Mouse (Mus musculus): ENCODE data around the gene Myt1l. TPM values are rescaled to one million over a fixed set of nuclear protein-coding genes. Genes with fewer than 3 reads are reported as not detected.

The Myt1l gene
- polyA plus RNA-seq, 1 experiment from 2014 or later = 1.2 TPM

GRCm38 (mm10) chr12:29942435-29942834, 414.3 kb downstream of the Myt1l start:
- no peak overlapping the region for H3K4me3 ChIP-seq (replicated peaks)
- H3K36me3 ChIP-seq = peaks cover 16% of the 10 kb centered on the region; the same call in 1 of the 2 replicates
- no peak for ATAC-seq (ENCODE audit: insufficient number of reproducible peaks, insufficient read depth, low FRiP score, low TSS enrichment, low read depth)
- peaks cover 43% of the 10 kb centered on the region for H3K4me1 ChIP-seq (replicated peaks)
- H3K9me3 ChIP-seq = no peaks in the 10 kb centered on the region
- H3K27ac ChIP-seq = no peak overlapping the region
- no peak overlapping the region for H3K4me2 ChIP-seq
- 78% methylated on average over 2 of the region's 2 CpGs for WGBS
- H3K9ac ChIP-seq (replicated peaks) = no peak overlapping the region
- no peaks in the 10 kb centered on the region for H3K27me3 ChIP-seq

DNA sequence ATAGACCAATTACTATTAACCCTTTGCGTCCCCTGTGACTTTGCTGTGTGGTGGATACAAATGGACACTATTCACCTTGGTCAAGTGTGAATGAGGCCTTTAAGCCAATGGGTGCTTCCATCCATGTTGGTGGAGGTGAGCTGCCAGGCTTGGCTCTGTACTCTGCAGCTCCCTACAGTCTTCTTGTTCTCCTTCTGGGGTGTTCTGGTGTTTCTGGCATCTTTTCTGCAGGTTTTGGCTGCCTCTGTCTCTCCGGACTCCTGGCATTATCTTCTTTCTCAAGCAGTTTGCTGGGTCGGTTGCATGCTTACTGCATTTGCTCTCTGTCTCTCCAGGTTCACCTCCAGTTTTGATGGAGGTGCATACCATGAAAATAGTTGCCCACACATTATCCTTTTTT, 416.5 kb downstream of the Myt1l start:
- no peak overlapping the region for H3K9ac ChIP-seq (replicated peaks)
- no peak for ATAC-seq (ENCODE audit: insufficient number of reproducible peaks, insufficient read depth, low FRiP score, low TSS enrichment, low read depth)
- H3K9me3 ChIP-seq = no peaks in the 10 kb centered on the region
- peaks cover 23% of the 10 kb centered on the region; the same call in 1 of the 2 replicates for H3K36me3 ChIP-seq
- 83% methylated on average over 3 of the region's 3 CpGs for WGBS
- H3K27ac ChIP-seq = no peak overlapping the region
- peaks cover 42% of the 10 kb centered on the region for H3K4me1 ChIP-seq (replicated peaks)
- no peaks in the 10 kb centered on the region for H3K27me3 ChIP-seq
- no peak overlapping the region for H3K4me3 ChIP-seq (replicated peaks)
- no peak overlapping the region for H3K4me2 ChIP-seq

DNA sequence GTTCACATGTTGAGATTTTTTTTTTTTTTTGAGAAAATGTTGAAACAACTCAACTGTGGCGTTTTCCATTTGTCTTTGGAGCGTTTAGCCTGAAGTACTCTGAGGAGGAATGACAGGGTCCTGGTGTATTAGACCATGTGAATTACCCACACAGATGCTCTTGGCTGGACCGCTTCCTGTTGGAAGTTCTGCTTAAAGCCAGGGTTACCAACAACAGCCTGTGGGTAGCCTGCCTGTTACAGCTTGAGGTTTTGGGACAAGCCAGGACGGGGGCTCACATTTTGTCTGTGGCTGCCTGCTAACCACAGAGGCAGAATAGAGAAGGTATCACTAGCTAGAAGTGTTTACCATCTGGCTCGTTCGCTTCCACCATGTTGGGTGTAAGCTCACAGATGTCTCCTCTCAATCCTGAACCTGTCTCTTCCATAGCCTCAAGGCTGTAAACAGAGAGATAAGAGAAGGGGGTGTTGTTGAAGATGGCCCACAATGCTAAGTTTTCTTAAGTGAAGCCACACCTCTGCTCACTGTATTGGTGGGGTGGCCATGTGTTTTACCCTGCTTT, 417.1 kb downstream of the Myt1l start:
- no peak overlapping the region for H3K4me3 ChIP-seq (replicated peaks)
- H3K9ac ChIP-seq (replicated peaks) = no peak overlapping the region
- no peak overlapping the region for H3K4me2 ChIP-seq
- H3K27ac ChIP-seq = no peak overlapping the region
- peaks cover 23% of the 10 kb centered on the region; the same call in 1 of the 2 replicates for H3K36me3 ChIP-seq
- no peaks in the 10 kb centered on the region for H3K9me3 ChIP-seq
- 68% methylated on average over 6 of the region's 6 CpGs for WGBS
- peaks cover 40% of the 10 kb centered on the region for H3K4me1 ChIP-seq (replicated peaks)
- no peaks in the 10 kb centered on the region for H3K27me3 ChIP-seq
- no peak for ATAC-seq (ENCODE audit: insufficient number of reproducible peaks, insufficient read depth, low FRiP score, low TSS enrichment, low read depth)

GRCm38 (mm10) chr12:29951043-29951442, 422.9 kb downstream of the Myt1l start:
- no peak for ATAC-seq (ENCODE audit: insufficient number of reproducible peaks, insufficient read depth, low FRiP score, low TSS enrichment, low read depth)
- peaks cover 7% of the 10 kb centered on the region; the same call in 1 of the 2 replicates for H3K36me3 ChIP-seq
- peak overlapping the region; percentile 69; the same call in 1 of the 2 replicates for H3K27ac ChIP-seq
- WGBS = 74% methylated on average over 6 of the region's 6 CpGs
- H3K4me1 ChIP-seq (replicated peaks) = peaks cover 53% of the 10 kb centered on the region
- no peaks in the 10 kb centered on the region for H3K9me3 ChIP-seq
- H3K4me3 ChIP-seq (replicated peaks) = no peak overlapping the region
- no peaks in the 10 kb centered on the region for H3K27me3 ChIP-seq
- H3K4me2 ChIP-seq = no peak overlapping the region
- H3K9ac ChIP-seq (replicated peaks) = no peak overlapping the region

DNA sequence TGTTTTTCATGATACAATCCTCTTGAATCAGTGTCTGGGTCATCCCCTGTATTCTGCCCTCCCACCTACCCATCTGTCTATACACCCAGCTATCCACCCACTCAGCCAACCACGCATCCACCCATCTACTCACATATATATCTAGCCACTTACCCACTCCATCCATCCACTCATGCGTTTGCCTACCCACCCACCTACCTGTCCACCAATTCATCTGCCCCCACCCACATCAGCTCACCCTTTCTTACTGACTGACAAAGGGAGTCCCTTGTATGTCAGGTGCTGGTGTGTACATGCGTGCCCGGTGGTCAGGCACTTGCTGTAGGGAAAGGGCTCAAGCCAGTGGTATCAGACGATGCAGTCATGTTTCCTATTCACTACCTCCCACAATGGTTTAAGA, 423.3 kb downstream of the Myt1l start:
- H3K4me3 ChIP-seq (replicated peaks) = no peak overlapping the region

GRCm38 (mm10) chr12:29952102-29952501, 423.9 kb downstream of the Myt1l start:
- H3K4me1 ChIP-seq (replicated peaks) = peaks cover 58% of the 10 kb centered on the region
- no peak overlapping the region for H3K4me2 ChIP-seq
- no peak overlapping the region for H3K4me3 ChIP-seq (replicated peaks)
- no peak overlapping the region for H3K27ac ChIP-seq
- H3K9me3 ChIP-seq = no peaks in the 10 kb centered on the region
- ATAC-seq (ENCODE audit: insufficient number of reproducible peaks, insufficient read depth, low FRiP score, low TSS enrichment, low read depth) = no peak
- H3K27me3 ChIP-seq = no peaks in the 10 kb centered on the region
- 85% methylated on average over 6 of the region's 6 CpGs for WGBS
- H3K36me3 ChIP-seq = peaks cover 7% of the 10 kb centered on the region; the same call in 1 of the 2 replicates
- no peak overlapping the region for H3K9ac ChIP-seq (replicated peaks)

More for the DNA sequence above, 423.3 kb downstream of the Myt1l start:
- no peak for ATAC-seq (ENCODE audit: insufficient number of reproducible peaks, insufficient read depth, low FRiP score, low TSS enrichment, low read depth)
- Histone ChIP-seq H3K9ac (replicated peaks) (no peak overlapping the region), H3K36me3 (peaks cover 7% of the 10 kb centered on the region; the same call in 1 of the 2 replicates), H3K4me2 (no peak overlapping the region), H3K4me1 (replicated peaks) (peaks cover 53% of the 10 kb centered on the region), H3K9me3 (no peaks in the 10 kb centered on the region), H3K27me3 (no peaks in the 10 kb centered on the region), H3K27ac (no peak overlapping the region)
- WGBS = 94% methylated on average over 5 of the region's 5 CpGs

DNA sequence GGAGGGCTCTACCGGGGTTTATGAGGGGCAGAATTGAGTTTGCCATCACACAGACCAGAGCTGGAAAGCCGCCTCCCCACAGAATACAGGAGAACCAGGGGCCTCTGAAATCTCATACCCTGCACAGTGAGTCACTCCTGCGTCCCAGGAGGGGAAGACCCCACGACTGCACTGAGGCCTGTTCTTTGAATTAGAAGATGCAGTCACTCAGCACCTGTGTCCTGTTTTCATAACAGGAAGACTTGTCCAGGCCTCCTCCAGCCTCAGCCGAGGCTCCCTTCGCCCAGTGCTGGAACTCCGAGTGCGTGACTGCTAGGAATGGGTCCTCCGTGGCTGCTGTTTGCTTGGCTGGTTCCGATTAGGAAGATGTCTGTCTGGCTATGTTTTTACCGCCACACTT, 425.8 kb downstream of the Myt1l start:
- Histone ChIP-seq H3K27me3 (no peaks in the 10 kb centered on the region), H3K4me3 (replicated peaks) (no peak overlapping the region), H3K9me3 (no peaks in the 10 kb centered on the region), H3K4me1 (replicated peaks) (peaks cover 56% of the 10 kb centered on the region), H3K9ac (replicated peaks) (no peak overlapping the region), H3K27ac (peak overlapping the region; percentile 54), H3K36me3 (peaks cover 7% of the 10 kb centered on the region; the same call in 1 of the 2 replicates), H3K4me2 (no peak overlapping the region)
- ATAC-seq (ENCODE audit: insufficient number of reproducible peaks, insufficient read depth, low FRiP score, low TSS enrichment, low read depth) = no peak
- 58% methylated on average over 11 of the region's 11 CpGs for WGBS

- Histone ChIP-seq H3K27me3 (no peaks in the 10 kb centered on the region), H3K9me3 (no peaks in the 10 kb centered on the region), H3K27ac (peak overlapping the region; percentile 54; the same call in 1 of the 2 replicates), H3K4me3 (replicated peaks) (no peak overlapping the region), H3K4me1 (replicated peaks) (peaks cover 52% of the 10 kb centered on the region), H3K36me3 (peaks cover 2% of the 10 kb centered on the region; the same call in 1 of the 2 replicates), H3K4me2 (no peak overlapping the region), H3K9ac (replicated peaks) (no peak overlapping the region)
- 84% methylated on average over 3 of the region's 3 CpGs for WGBS
- ATAC-seq (ENCODE audit: insufficient number of reproducible peaks, insufficient read depth, low FRiP score, low TSS enrichment, low read depth) = no peak
Observed at GRCm38 (mm10) chr12:29954464-29954863, 426.3 kb downstream of the Myt1l start.

- H3K27me3 ChIP-seq = no peaks in the 10 kb centered on the region
- no peaks in the 10 kb centered on the region; the same call in 1 of the 2 replicates for H3K36me3 ChIP-seq
- H3K9ac ChIP-seq (replicated peaks) = no peak overlapping the region
- WGBS = 78% methylated on average over 12 of the region's 12 CpGs
- ATAC-seq (ENCODE audit: insufficient number of reproducible peaks, insufficient read depth, low FRiP score, low TSS enrichment, low read depth) = no peak
- H3K27ac ChIP-seq = 0 out of 2 replicates have a peak overlapping the region, but pooled peaks have one; percentile 24
- no peak overlapping the region for H3K4me3 ChIP-seq (replicated peaks)
- H3K9me3 ChIP-seq = no peaks in the 10 kb centered on the region
- H3K4me2 ChIP-seq = no peak overlapping the region
- H3K4me1 ChIP-seq (replicated peaks) = peaks cover 33% of the 10 kb centered on the region
Observed at GRCm38 (mm10) chr12:29956969-29957368, 428.8 kb downstream of the Myt1l start.

DNA sequence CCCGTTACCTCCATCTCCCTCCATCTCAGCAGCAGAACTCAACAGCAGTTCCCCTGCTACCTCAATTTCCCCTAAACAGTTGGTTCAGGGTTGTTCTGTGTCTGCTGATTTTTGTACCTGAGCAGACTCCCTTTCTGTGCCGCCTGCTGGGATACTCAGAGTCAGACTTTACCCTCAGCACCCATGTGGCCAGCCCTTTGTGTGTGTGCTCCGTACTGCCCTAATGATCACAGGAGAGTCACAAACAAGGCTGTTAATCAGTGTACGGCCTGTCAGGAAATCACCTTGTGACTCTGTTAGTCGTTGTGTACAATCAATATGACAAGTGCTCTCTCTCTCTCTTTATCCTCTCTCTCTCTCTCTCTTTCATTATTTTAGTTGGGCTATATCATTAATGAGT, 430.5 kb downstream of the Myt1l start:
- 72% methylated on average over 5 of the region's 5 CpGs for WGBS
- Histone ChIP-seq H3K4me3 (replicated peaks) (no peak overlapping the region), H3K4me1 (replicated peaks) (peaks cover 19% of the 10 kb centered on the region), H3K4me2 (no peak overlapping the region), H3K27ac (no peak overlapping the region), H3K9me3 (no peaks in the 10 kb centered on the region), H3K9ac (replicated peaks) (no peak overlapping the region), H3K36me3 (peaks cover 10% of the 10 kb centered on the region; the same call in 1 of the 2 replicates), H3K27me3 (no peaks in the 10 kb centered on the region)
- no peak for ATAC-seq (ENCODE audit: insufficient number of reproducible peaks, insufficient read depth, low FRiP score, low TSS enrichment, low read depth)

- 97% methylated on average over 1 of the region's 1 CpGs for WGBS
- Histone ChIP-seq H3K9me3 (no peaks in the 10 kb centered on the region), H3K4me2 (no peak overlapping the region), H3K4me3 (replicated peaks) (no peak overlapping the region), H3K36me3 (peaks cover 18% of the 10 kb centered on the region; the same call in 1 of the 2 replicates), H3K27ac (no peak overlapping the region), H3K27me3 (no peaks in the 10 kb centered on the region), H3K4me1 (replicated peaks) (0 out of 2 replicates have a peak, but pooled peaks cover 8% of the 10 kb centered on the region), H3K9ac (replicated peaks) (no peak overlapping the region)
- ATAC-seq (ENCODE audit: insufficient number of reproducible peaks, insufficient read depth, low FRiP score, low TSS enrichment, low read depth) = no peak
Observed at GRCm38 (mm10) chr12:29961041-29961440, 432.9 kb downstream of the Myt1l start.

DNA sequence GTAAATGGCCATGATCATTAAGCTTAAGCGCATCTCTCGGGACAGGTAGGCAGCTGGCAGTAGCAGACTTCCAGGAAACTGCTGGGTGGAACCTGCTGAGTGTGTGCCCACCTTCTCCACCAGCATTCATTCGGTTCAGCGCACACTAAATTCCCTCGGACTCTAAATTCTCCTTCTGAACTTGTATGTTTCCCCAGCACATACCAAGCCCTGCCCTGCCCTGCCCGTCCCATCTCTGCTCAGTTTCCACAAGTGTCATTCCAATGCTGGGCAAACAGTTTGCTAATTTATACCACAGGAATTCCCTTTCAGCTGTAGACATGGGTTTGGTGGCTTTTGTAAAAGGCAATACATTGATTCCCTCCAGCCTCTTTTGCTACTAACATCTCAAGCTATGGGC, 436.8 kb downstream of the Myt1l start:
- H3K27me3 ChIP-seq = no peaks in the 10 kb centered on the region
- ATAC-seq (ENCODE audit: insufficient number of reproducible peaks, insufficient read depth, low FRiP score, low TSS enrichment, low read depth) = no peak
- peaks cover 18% of the 10 kb centered on the region; the same call in 1 of the 2 replicates for H3K36me3 ChIP-seq
- no peak overlapping the region for H3K9ac ChIP-seq (replicated peaks)
- no peak overlapping the region for H3K27ac ChIP-seq
- no peak overlapping the region for H3K4me3 ChIP-seq (replicated peaks)
- H3K9me3 ChIP-seq = no peaks in the 10 kb centered on the region
- no peak overlapping the region for H3K4me2 ChIP-seq
- 93% methylated on average over 6 of the region's 6 CpGs for WGBS
- H3K4me1 ChIP-seq (replicated peaks) = no peaks in the 10 kb centered on the region

Measured in limb, embryonic 12.5 days (tissue).